Mouse (Mus musculus) right cerebral cortex, postnatal 4 days (tissue): Measurements from ENCODE around the gene Tmco4.
A peak's percentile ranks its signal among the peaks of the same experiment; 100 is the strongest.

Experiments used
- DNase-seq: peaks from one replicate; pipeline ENCODE4 v3.0.0-alpha.2; 2022

Tmco4 gene

GRCm38 (mm10) chr4:139064831-139065230, 92.1 kb downstream of the Tmco4 start:
- no peak for DNase-seq

- no peak for DNase-seq
Observed at GRCm38 (mm10) chr4:139068287-139068686, 95.6 kb downstream of the Tmco4 start.

GRCm38 (mm10) chr4:139074060-139074459, 101.4 kb downstream of the Tmco4 start:
- DNase-seq, result no peak

- DNase-seq, result peak; percentile 43
Observed at GRCm38 (mm10) chr4:139075041-139075711, 102.5 kb downstream of the Tmco4 start, which contains the start of gene Htr6. Gene Htr6, minus strand, starts transcription at chr4:139075570.

- no peak for DNase-seq
Observed at GRCm38 (mm10) chr4:139075915-139076314, 103.2 kb downstream of the Tmco4 start.

- DNase-seq, result no peak
Observed at GRCm38 (mm10) chr4:139078313-139078712, 105.6 kb downstream of the Tmco4 start.

- no peak for DNase-seq
Observed at GRCm38 (mm10) chr4:139078726-139079125, 106.0 kb downstream of the Tmco4 start.

- no peak for DNase-seq
Observed at GRCm38 (mm10) chr4:139079439-139079838, 106.8 kb downstream of the Tmco4 start.

GRCm38 (mm10) chr4:139080259-139080658, 107.6 kb downstream of the Tmco4 start:
- no peak for DNase-seq

GRCm38 (mm10) chr4:139081270-139081931, 108.7 kb downstream of the Tmco4 start:
- no peak for DNase-seq

- peak; percentile 88 for DNase-seq
Observed at GRCm38 (mm10) chr4:139082790-139083564, 110.3 kb downstream of the Tmco4 start.

GRCm38 (mm10) chr4:139085337-139085736, 112.6 kb downstream of the Tmco4 start:
- DNase-seq, result no peak

GRCm38 (mm10) chr4:139086037-139086436, 113.3 kb downstream of the Tmco4 start:
- DNase-seq, result peak; percentile 94

GRCm38 (mm10) chr4:139086984-139087383, 114.3 kb downstream of the Tmco4 start:
- DNase-seq, result no peak

GRCm38 (mm10) chr4:139088982-139089671, 116.4 kb downstream of the Tmco4 start:
- no peak for DNase-seq

GRCm38 (mm10) chr4:139090303-139090940, 117.7 kb downstream of the Tmco4 start:
- no peak for DNase-seq

- DNase-seq, result no peak
Observed at GRCm38 (mm10) chr4:139091066-139091465, 118.4 kb downstream of the Tmco4 start.

- DNase-seq, result no peak
Observed at GRCm38 (mm10) chr4:139091478-139092355, 119.0 kb downstream of the Tmco4 start.

- DNase-seq, result no peak
Observed at GRCm38 (mm10) chr4:139092356-139093195, 119.9 kb downstream of the Tmco4 start, which contains the start of gene Nbl1. Gene Nbl1, minus strand, starts transcription at chr4:139092993.

GRCm38 (mm10) chr4:139093196-139093530, 120.5 kb downstream of the Tmco4 start:
- no peak for DNase-seq

- DNase-seq, result no peak
Observed at GRCm38 (mm10) chr4:139095406-139095805, 122.7 kb downstream of the Tmco4 start.
